Mouse (Mus musculus) adipocyte (in vitro differentiated cells): ENCODE measurements around the gene Rae1.

Experiments
- DNase-seq: peaks from one replicate; pipeline ENCODE4 v3.0.0-alpha.2; 2016; ENCODE audit warnings: low spot score

The Rae1 gene

GRCm38 (mm10) chr2:172996207-172996606, 3.7 kb upstream of the Rae1 start:
- DNase-seq: peak; percentile 66

- no peak for DNase-seq
These were observed 2.2 kb upstream of the Rae1 start for GRCm38 (mm10) chr2:172997748-172998147.

GRCm38 (mm10) chr2:172998478-172998877, 1.4 kb upstream of the Rae1 start:
- DNase-seq: no peak

GRCm38 (mm10) chr2:173000285-173000652, 352 bp downstream of the Rae1 start:
- no peak for DNase-seq

- DNase-seq: peak; percentile 57
These were observed 1.0 kb downstream of the Rae1 start for GRCm38 (mm10) chr2:173000921-173001320.

- no peak for DNase-seq
These were observed 3.8 kb downstream of the Rae1 start for GRCm38 (mm10) chr2:173003737-173004136.

- DNase-seq: no peak
These were observed 10.4 kb downstream of the Rae1 start for GRCm38 (mm10) chr2:173010220-173010717.

- no peak for DNase-seq
These were observed 11.5 kb downstream of the Rae1 start for GRCm38 (mm10) chr2:173011440-173011839.

- peak; percentile 30 for DNase-seq
These were observed 14.9 kb downstream of the Rae1 start for GRCm38 (mm10) chr2:173014741-173015287.

- DNase-seq: peak; percentile 30
These were observed 18.0 kb downstream of the Rae1 start for GRCm38 (mm10) chr2:173017940-173018339.

- DNase-seq: no peak
These were observed 18.7 kb downstream of the Rae1 start for GRCm38 (mm10) chr2:173018618-173019017.

- DNase-seq: no peak
These were observed 19.4 kb downstream of the Rae1 start for GRCm38 (mm10) chr2:173019322-173019721.

GRCm38 (mm10) chr2:173019790-173020189, 19.9 kb downstream of the Rae1 start:
- peak; percentile 68 for DNase-seq

- DNase-seq: no peak
These were observed 20.5 kb downstream of the Rae1 start, which contains the start of gene Rbm38 for GRCm38 (mm10) chr2:173020430-173020829. TSS of gene Rbm38 (plus strand) at chr2:173020498.

- DNase-seq: peak; percentile 86
These were observed 21.7 kb downstream of the Rae1 start for GRCm38 (mm10) chr2:173021633-173022055.

GRCm38 (mm10) chr2:173022056-173022681, 22.3 kb downstream of the Rae1 start:
- peak; percentile 25 for DNase-seq

GRCm38 (mm10) chr2:173022813-173023212, 22.9 kb downstream of the Rae1 start:
- no peak for DNase-seq

- DNase-seq: no peak
These were observed 23.5 kb downstream of the Rae1 start for GRCm38 (mm10) chr2:173023371-173023851.

GRCm38 (mm10) chr2:173023966-173024365, 24.0 kb downstream of the Rae1 start:
- DNase-seq: no peak

- DNase-seq: no peak
These were observed 24.5 kb downstream of the Rae1 start for GRCm38 (mm10) chr2:173024392-173024791.

GRCm38 (mm10) chr2:173024938-173025337, 25.0 kb downstream of the Rae1 start:
- DNase-seq: no peak

- DNase-seq: no peak
These were observed 26.4 kb downstream of the Rae1 start for GRCm38 (mm10) chr2:173026286-173026685.

GRCm38 (mm10) chr2:173026688-173027131, 26.8 kb downstream of the Rae1 start:
- no peak for DNase-seq
